Mouse (Mus musculus) small intestine, adult 2 months (tissue): ENCODE data around the gene Tgfb2.

Experiments
- CTCF ChIP-seq: fragments of 200-500 bp; IDR thresholded peaks from 2 replicates; pipeline ENCODE4 v1.5.1; 2012; ENCODE audit warnings: low read depth, mild to moderate bottlenecking, control low read depth, inconsistent platforms, low read length, moderate library complexity, mixed read lengths; ENCODE audit not compliant: insufficient replicate concordance, insufficient read length; ENCODE audit errors: extremely low read depth
- POLR2A ChIP-seq: fragments of 200-500 bp; IDR thresholded peaks from 2 replicates; pipeline ENCODE4 v1.6.1; 2012; ENCODE audit warnings: low read depth, mild to moderate bottlenecking, control low read depth, inconsistent platforms, low read length, moderate library complexity

GRCm38 (mm10) chr1:186726117-186726516 lies 20.3 kb upstream of the Tgfb2 start:
- TF ChIP-seq CTCF (no peak), POLR2A (no peak)
